Mouse (Mus musculus) megakaryocyte progenitor cell, adult 5-6 weeks (primary cell): ENCODE measurements around the gene Osbp. TPM values are rescaled to one million over a fixed set of nuclear protein-coding genes. Genes with fewer than 3 reads are reported as not detected.
"Not testable (repeated sequence)": the region's sequence is repeated elsewhere in the genome, so short reads cannot be mapped to it uniquely, and the experiment has no call there.

Source experiments
- ATAC-seq: replicated peaks from 2 replicates; pipeline ENCODE4 v1.8.0; 2016; ENCODE audit warnings: mild to moderate bottlenecking, moderate TSS enrichment, inconsistent platforms; ENCODE audit not compliant: poor library complexity
- total RNA-seq, 2 experiments: library from RNA; stranded (forward) in 1 of 2; stranded (reverse) in 1 of 2; fragments of 157-497, 149-512 nt in 1 of 2; fragments of 200-1000 nt in 1 of 2; gene quantifications; 2 replicates each; pipeline versions ENCODE4 v1.2.3 to v1.2.4; 2015 to 2017

Osbp gene
- total RNA-seq, 2 experiments from 2014 or later = 40.5 to 42.1 TPM

- ATAC-seq = not testable (repeated sequence)
These were observed 18.9 kb downstream of the Osbp start for GRCm38 (mm10) chr19:11984614-11985013.

GRCm38 (mm10) chr19:11987841-11988240, 22.1 kb downstream of the Osbp start:
- ATAC-seq = no peak

- peak; percentile 90 for ATAC-seq
These were observed 23.6 kb downstream of the Osbp start for GRCm38 (mm10) chr19:11989334-11989733.

- no peak for ATAC-seq
These were observed 26.3 kb downstream of the Osbp start for GRCm38 (mm10) chr19:11992034-11992433.

- no peak for ATAC-seq
These were observed 26.8 kb downstream of the Osbp start for GRCm38 (mm10) chr19:11992441-11993029.

GRCm38 (mm10) chr19:11994703-11995431, 29.1 kb downstream of the Osbp start:
- no peak for ATAC-seq

- ATAC-seq = no peak
These were observed 30.1 kb downstream of the Osbp start for GRCm38 (mm10) chr19:11995722-11996448.

- ATAC-seq = no peak
These were observed 35.9 kb downstream of the Osbp start for GRCm38 (mm10) chr19:12001686-12002085.

- peak; percentile 73 for ATAC-seq
These were observed 36.4 kb downstream of the Osbp start for GRCm38 (mm10) chr19:12002125-12002524.

GRCm38 (mm10) chr19:12002791-12003190, 37.0 kb downstream of the Osbp start:
- ATAC-seq = no peak

- ATAC-seq = no peak
These were observed 37.8 kb downstream of the Osbp start for GRCm38 (mm10) chr19:12003568-12003967.

- 0 out of 2 replicates have a peak, but pooled peaks have one; percentile 7 for ATAC-seq
These were observed 38.7 kb downstream of the Osbp start for GRCm38 (mm10) chr19:12004216-12005008.

GRCm38 (mm10) chr19:12005376-12006360, 39.9 kb downstream of the Osbp start:
- peak; percentile 43 for ATAC-seq

- ATAC-seq = no peak
These were observed 40.7 kb downstream of the Osbp start for GRCm38 (mm10) chr19:12006361-12006947.

GRCm38 (mm10) chr19:12007105-12007931, 41.6 kb downstream of the Osbp start:
- no peak for ATAC-seq

- no peak for ATAC-seq
These were observed 43.0 kb downstream of the Osbp start for GRCm38 (mm10) chr19:12008410-12009380.

- ATAC-seq = peak; percentile 11
These were observed 44.0 kb downstream of the Osbp start for GRCm38 (mm10) chr19:12009501-12010280.
